Mouse (Mus musculus) C2C12 (cell line): ENCODE results near the gene Baz2b. TPM values are rescaled to one million over a fixed set of nuclear protein-coding genes. Genes with fewer than 3 reads are reported as not detected.

Experiments used
- H3K27me3 ChIP-seq: one replicate; pipeline ENCODE4 v1.6.1; 2011; ENCODE audit not compliant: control insufficient read depth, insufficient read depth, insufficient read length
- H3K36me3 ChIP-seq: one replicate; pipeline ENCODE4 v1.6.1; 2011; ENCODE audit not compliant: control insufficient read depth, insufficient read depth
- H3K4me3 ChIP-seq: one replicate; pipeline ENCODE4 v1.5.1; 2011; ENCODE audit warnings: mild to moderate bottlenecking, control low read depth; ENCODE audit not compliant: poor library complexity, insufficient read depth, severe bottlenecking
- H3K79me2 ChIP-seq: one replicate; pipeline ENCODE4 v1.6.1; 2011; ENCODE audit not compliant: control insufficient read depth, insufficient read depth
- H3K79me3 ChIP-seq: one replicate; pipeline ENCODE4 v1.6.1; 2011; ENCODE audit warnings: low read depth, control low read depth
- H3ac ChIP-seq: one replicate; pipeline ENCODE3; 2011; ENCODE audit warnings: low read depth; ENCODE audit not compliant: control insufficient read depth, insufficient read length
- CEBPB ChIP-seq: IDR thresholded peaks from one replicate; pipeline ENCODE4 v1.6.1; 2011; ENCODE audit warnings: low read depth, mild to moderate bottlenecking, control low read depth, moderate library complexity
- CTCF ChIP-seq: IDR thresholded peaks from one replicate; pipeline ENCODE4 v1.5.1; 2011; ENCODE audit not compliant: control insufficient read depth, insufficient read depth, insufficient read length
- FOSL1 ChIP-seq: IDR thresholded peaks from one replicate; pipeline ENCODE4 v1.8.0; 2011; ENCODE audit warnings: mild to moderate bottlenecking, low read length; ENCODE audit not compliant: poor library complexity, insufficient read depth, severe bottlenecking
- MAX ChIP-seq: IDR thresholded peaks from one replicate; pipeline ENCODE4 v1.6.1; 2011; ENCODE audit warnings: mild to moderate bottlenecking, control low read depth
- MYOD1 ChIP-seq: IDR thresholded peaks from one replicate; pipeline ENCODE4 v1.6.1; 2011; ENCODE audit warnings: low read depth; ENCODE audit not compliant: control insufficient read depth, insufficient read length
- MYOG ChIP-seq: IDR thresholded peaks from one replicate; pipeline ENCODE4 v1.6.1; 2011; ENCODE audit not compliant: control insufficient read depth, insufficient read length; ENCODE audit errors: extremely low read depth
- USF1 ChIP-seq: IDR thresholded peaks from one replicate; pipeline ENCODE4 v1.6.1; 2011; ENCODE audit warnings: low read depth, mild to moderate bottlenecking, control low read depth, moderate library complexity
- polyA plus RNA-seq: library from polyadenylated mRNA; unstranded; fragments of >200 nt; fragmentation: generic; extraction: Trizol; gene quantifications from one replicate; pipeline ENCODE4 v1.2.1, GENCODE M21; 2012; ENCODE audit warnings: missing spikeins

The Baz2b gene
- polyA plus RNA-seq, 1 experiment: 9.4 TPM

DNA sequence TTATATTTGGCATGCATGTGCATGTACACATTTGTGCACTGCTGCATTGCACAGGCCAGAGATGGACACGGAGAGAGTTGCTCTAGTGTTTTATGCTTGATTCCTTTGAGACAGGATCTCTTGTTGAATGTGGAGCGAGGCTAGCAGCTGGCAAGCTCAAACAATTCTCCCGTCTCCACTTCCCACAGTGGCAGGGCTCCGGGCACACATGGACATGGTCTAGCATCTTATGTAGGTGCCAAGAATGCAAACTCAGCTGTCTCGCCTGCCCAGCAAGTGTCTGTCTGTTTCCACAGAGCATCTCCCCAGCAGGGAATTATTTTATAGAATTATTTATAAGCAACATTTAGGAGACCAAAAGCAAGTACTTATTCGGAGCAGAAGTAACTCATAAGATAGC is 243.2 kb downstream of the Baz2b start:
- peaks cover 21% of the 10 kb centered on the region for H3K36me3 ChIP-seq
- TF ChIP-seq MYOD1 (no peak), MYOG (no peak), MAX (no peak), CEBPB (no peak), CTCF (no peak), USF1 (no peak), FOSL1 (no peak)
- no peaks in the 10 kb centered on the region for H3K27me3 ChIP-seq
- H3K4me3 ChIP-seq: no peak overlapping the region
- no peaks in the 10 kb centered on the region for H3K79me3 ChIP-seq
- no peak overlapping the region for H3ac ChIP-seq
- no peaks in the 10 kb centered on the region for H3K79me2 ChIP-seq

DNA sequence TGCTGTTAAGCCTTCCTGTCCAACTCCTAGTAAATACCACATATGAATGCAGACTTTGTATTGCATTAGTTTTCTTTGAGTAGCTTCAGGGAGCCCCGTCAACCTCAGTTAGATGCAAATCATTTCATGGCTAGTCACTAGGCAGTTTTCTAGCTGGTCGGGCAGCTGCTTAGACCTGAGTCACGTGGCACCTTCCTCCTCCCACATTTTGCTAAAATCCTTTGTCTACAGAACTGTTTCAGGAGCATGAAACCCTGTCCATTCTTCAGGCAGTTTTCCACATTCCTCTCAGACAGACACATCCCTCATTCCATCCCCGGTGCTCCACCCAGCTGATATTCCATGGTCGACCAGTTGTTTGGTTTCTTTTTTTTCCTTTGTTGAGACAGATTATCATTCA is 246.6 kb downstream of the Baz2b start:
- Histone ChIP-seq H3K4me3 (no peak overlapping the region), H3K27me3 (no peaks in the 10 kb centered on the region), H3K36me3 (peaks cover 24% of the 10 kb centered on the region), H3K79me3 (no peaks in the 10 kb centered on the region), H3K79me2 (no peaks in the 10 kb centered on the region), H3ac (no peak overlapping the region)
- TF ChIP-seq USF1 (peak; percentile 49), CEBPB (no peak)

DNA sequence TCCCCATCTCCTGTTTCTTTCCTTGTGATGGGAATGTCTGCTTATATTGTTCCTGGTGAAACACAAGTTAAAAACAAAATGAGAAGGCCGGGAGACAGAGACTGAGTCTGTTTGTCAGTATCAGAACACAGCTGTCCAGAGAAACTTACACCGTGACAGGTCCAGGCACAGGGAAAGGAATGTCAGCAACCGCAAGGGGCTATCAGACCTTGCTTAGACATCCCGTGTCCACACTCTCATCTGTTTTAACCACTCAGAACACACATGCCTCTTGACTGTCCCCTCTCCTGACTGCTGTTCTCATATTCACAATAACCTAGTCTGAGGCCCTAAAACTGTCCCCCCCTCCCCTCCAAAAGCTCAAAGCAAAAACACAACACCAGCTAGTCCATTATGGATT is 247.1 kb downstream of the Baz2b start:
- H3ac ChIP-seq: no peak overlapping the region
- no peaks in the 10 kb centered on the region for H3K79me3 ChIP-seq
- TF ChIP-seq MYOG: no peak
- no peak for TF ChIP-seq CTCF
- TF ChIP-seq FOSL1: no peak
- no peak for TF ChIP-seq CEBPB
- TF ChIP-seq USF1: no peak
- no peak for TF ChIP-seq MAX
- no peak for TF ChIP-seq MYOD1
- H3K4me3 ChIP-seq: no peak overlapping the region
- no peaks in the 10 kb centered on the region for H3K27me3 ChIP-seq
- peaks cover 24% of the 10 kb centered on the region for H3K36me3 ChIP-seq
- H3K79me2 ChIP-seq: no peaks in the 10 kb centered on the region

DNA sequence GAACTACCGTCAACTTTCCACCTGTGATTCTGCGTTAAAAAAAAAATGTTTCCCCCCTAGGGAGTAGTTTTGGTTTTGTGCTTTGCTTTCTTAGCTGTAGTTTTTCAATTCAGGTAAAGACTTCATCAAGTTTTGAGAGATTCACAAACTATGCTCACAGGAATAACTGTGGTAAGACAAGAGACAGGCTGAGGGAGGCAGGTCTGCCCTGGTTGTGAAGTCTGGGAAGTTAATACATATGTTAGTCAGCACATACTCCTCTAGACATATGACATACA is 249.2 kb downstream of the Baz2b start:
- Histone ChIP-seq H3K79me3 (no peaks in the 10 kb centered on the region), H3K79me2 (no peaks in the 10 kb centered on the region), H3ac (no peak overlapping the region), H3K4me3 (no peak overlapping the region), H3K36me3 (peaks cover 21% of the 10 kb centered on the region), H3K27me3 (no peaks in the 10 kb centered on the region)
- no peak for TF ChIP-seq CTCF

DNA sequence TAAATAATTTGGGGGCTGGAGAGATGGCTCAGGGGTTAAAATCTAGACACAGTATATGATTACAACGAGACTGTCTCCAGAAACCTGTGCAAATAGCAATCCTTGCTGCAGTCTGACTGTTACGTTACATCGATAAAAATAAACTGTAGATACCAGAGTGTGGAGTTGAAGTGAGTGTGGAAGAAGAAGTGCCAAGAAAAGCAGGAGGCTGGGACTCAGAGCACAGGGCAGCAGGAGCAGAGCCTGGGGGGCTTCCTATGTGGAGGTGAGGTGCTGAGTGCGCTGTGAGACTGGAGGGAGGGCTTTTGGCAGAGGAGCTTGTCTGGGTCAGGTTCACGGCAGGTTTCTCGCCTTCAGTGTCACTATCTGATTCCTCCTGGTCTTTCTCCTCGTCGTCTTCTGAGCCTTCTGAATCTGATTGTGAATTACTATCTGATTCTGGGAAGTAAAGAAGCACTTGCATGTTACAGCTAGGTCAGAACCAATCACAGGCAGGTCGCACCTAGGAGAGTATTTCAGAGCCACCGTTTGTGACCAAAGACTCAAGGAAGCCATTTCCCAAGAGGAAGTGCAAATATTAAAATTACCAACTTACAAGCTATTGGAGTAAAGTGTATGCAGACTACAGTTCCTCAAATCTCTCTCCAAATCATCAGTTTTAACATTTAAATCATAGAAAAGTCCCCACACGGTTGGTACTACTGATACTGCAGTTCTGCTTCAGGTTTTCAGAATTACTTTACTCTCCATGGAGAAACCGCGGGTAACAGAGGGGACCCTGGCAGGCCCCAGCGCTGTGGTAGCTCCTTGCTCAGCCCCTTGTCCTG is 249.8 kb downstream of the Baz2b start:
- Histone ChIP-seq H3K27me3 (no peaks in the 10 kb centered on the region), H3K36me3 (peaks cover 20% of the 10 kb centered on the region), H3ac (no peak overlapping the region), H3K79me2 (no peaks in the 10 kb centered on the region), H3K79me3 (no peaks in the 10 kb centered on the region), H3K4me3 (no peak overlapping the region)
- TF ChIP-seq FOSL1 (no peak), CTCF (no peak), MAX (no peak)

DNA sequence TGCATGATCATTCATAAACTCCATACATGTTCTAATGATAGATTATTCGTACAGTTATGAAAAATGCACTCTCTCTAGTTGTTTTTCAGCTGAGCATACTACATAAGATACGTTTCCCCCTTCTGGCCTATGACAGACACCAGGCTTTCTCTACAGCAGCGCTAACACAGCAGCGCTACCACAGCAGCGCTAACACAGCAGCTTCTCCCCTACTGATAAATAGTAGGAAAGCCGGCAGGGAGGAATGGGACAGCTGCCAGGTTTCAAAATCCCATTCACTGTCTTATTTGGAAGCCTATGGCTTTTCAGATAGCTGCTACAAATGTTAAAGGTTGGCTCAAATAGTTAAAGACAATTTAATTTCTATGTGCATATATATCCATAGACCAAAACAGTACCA is 251.1 kb downstream of the Baz2b start:
- H3ac ChIP-seq: no peak overlapping the region
- H3K27me3 ChIP-seq: no peaks in the 10 kb centered on the region
- no peak overlapping the region for H3K4me3 ChIP-seq
- H3K79me3 ChIP-seq: no peaks in the 10 kb centered on the region
- H3K36me3 ChIP-seq: peaks cover 21% of the 10 kb centered on the region
- TF ChIP-seq CTCF: no peak
- TF ChIP-seq CEBPB: no peak
- no peak for TF ChIP-seq MYOG
- TF ChIP-seq MAX: no peak
- TF ChIP-seq FOSL1: no peak
- TF ChIP-seq USF1: no peak
- TF ChIP-seq MYOD1: no peak
- H3K79me2 ChIP-seq: no peaks in the 10 kb centered on the region
